In the genomic region with DNA sequence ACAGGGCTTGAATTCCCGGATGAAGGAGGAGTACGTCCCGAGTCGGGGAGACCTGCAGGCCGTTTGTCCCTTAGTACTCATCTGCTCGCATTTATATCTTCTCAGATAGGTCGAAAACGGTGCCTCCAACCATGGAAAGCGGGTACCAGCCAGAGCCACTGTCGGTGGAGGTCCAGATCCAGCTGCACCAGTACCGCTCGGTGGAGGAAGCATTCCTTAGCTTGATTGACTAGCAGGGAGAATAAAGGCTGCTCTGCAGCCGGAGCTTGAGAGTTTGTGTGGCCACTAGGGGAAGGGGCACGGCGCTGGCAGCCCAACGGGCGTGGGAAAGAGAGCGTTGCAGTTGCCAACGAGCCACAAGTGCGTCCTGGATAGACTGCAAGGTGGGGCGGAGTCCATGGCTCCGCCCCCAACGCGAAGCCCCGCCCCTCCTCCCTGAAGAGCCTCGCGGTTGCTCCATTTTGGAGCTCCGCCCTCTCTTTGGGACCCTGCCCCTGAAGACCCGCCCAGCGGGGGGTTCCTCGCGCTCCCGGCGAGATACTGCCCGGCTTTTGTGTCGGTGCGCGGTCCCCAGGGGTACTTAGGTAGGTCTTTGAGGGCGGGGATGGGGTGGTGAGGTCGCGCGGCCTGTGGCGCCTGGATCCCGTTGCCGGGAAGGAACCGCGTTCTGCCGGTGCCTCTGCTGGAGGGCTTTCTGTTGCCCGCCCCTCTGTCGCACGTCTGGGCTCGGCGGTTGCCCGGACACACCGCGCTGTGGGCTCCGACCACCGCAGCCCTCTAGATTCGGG, we compare ENCODE assay signal across 8 mouse cellular contexts. TPM values are rescaled to one million over a fixed set of nuclear protein-coding genes. Genes with fewer than 3 reads are reported as not detected.
A peak's percentile ranks its signal among the peaks of the same experiment; 100 is the strongest.
DNase-seq lines count a peak whose midpoint lies in the region; ATAC-seq lines count a peak whose summit lies in the region.

No protein-coding gene starts in this region.

- under 1% methylated on average over 58 of the region's 59 CpGs for WGBS in hindbrain, embryonic 16.5 days

- H3K4me2 ChIP-seq in hindbrain, embryonic 16.5 days (ENCODE audit: low read length) = peak overlapping the region; percentile 71

- H3K4me1 ChIP-seq in hindbrain, embryonic 16.5 days (ENCODE audit: control insufficient read depth, insufficient read depth, low read depth, low read length) = peaks cover 2% of the 10 kb centered on the region; the same call in 1 of the 2 replicates

- DNase-seq in cerebellum, postnatal 36 days = peak; percentile 58 to 73
- peak; percentile 68 to 84 for DNase-seq in frontal cortex, postnatal 36 days (ENCODE audit: low spot score in 2 of 2)
- peak; percentile 54 to 75 for DNase-seq in left cerebral cortex, adult 8-10 months (ENCODE audit: low spot score in 2 of 2)
- DNase-seq in right cerebral cortex, postnatal 25 days = peak; percentile 77
- peak; percentile 86 for DNase-seq in yolk sac, embryonic 10.5 days (ENCODE audit: low spot score)

- H3K27ac ChIP-seq in hindbrain, embryonic 16.5 days (ENCODE audit: low read depth, low read length) = no peak overlapping the region

- H3K4me3 ChIP-seq in hindbrain, embryonic 16.5 days (ENCODE audit: low read length) = peak overlapping the region; percentile 63

- H3K27me3 ChIP-seq in hindbrain, embryonic 16.5 days (replicated peaks; ENCODE audit: control insufficient read depth, insufficient read depth, low read length) = no peaks in the 10 kb centered on the region

- no peaks in the 10 kb centered on the region for H3K36me3 ChIP-seq in hindbrain, embryonic 16.5 days (ENCODE audit: control insufficient read depth, insufficient read depth, low read length)

- H3K9me3 ChIP-seq in hindbrain, embryonic 16.5 days (ENCODE audit: control insufficient read depth, low read length) = no peaks in the 10 kb centered on the region

- H3K9ac ChIP-seq in hindbrain, embryonic 16.5 days (ENCODE audit: low read depth, low read length) = peak overlapping the region; percentile 70

- ATAC-seq in activated CD4-positive, CD25-positive, alpha-beta regulatory T cell, adult 4 months = peak; percentile 82
- peak; percentile 92 for ATAC-seq in hindbrain, embryonic 16.5 days
- peak; percentile 83 for ATAC-seq in megakaryocyte progenitor cell, adult 5-6 weeks (replicated peaks; ENCODE audit: poor library complexity)

RNA-seq across cellular contexts. Expression of a gene that starts 2.1 kb away (rescaled TPM):
- under 1 TPM in 1 of 2 experiments, not detected in 1; 0.33 TPM for polyA plus RNA-seq in activated CD4-positive, CD25-positive, alpha-beta regulatory T cell, adult 4 months (2017; shearing (Covaris generic))
- 0.91 and 0.94 TPM in 2 replicates for polyA plus RNA-seq in hindbrain, embryonic 16.5 days (2015; fragmentation: Nextera tagmentation; extraction: Ambion mirVana)
- 1 to 10 TPM; 1.1 to 1.6 (median 1.4) TPM for total RNA-seq in left cerebral cortex, adult 8-10 months (2022)
- total RNA-seq in megakaryocyte progenitor cell, adult 5-6 weeks (2015) = 0.15 TPM in 1 of 2 replicates, not detected in the other
- not detected in 2 replicates for total RNA-seq in megakaryocyte progenitor cell, adult 5-6 weeks (2017)

RNA-seq across cellular contexts. Expression of a gene that starts 15.8 kb away (rescaled TPM):
- polyA plus RNA-seq in activated CD4-positive, CD25-positive, alpha-beta regulatory T cell, adult 4 months (2017; shearing (Covaris generic)) = 10 to 100 TPM; 70.9 to 85.2 TPM
- 105 and 107 TPM in 2 replicates for polyA plus RNA-seq in hindbrain, embryonic 16.5 days (2015; fragmentation: Nextera tagmentation; extraction: Ambion mirVana)
- total RNA-seq in left cerebral cortex, adult 8-10 months (2022) = 10 to 100 TPM; 29.5 to 32.5 (median 31.8) TPM
- total RNA-seq in megakaryocyte progenitor cell, adult 5-6 weeks (2015) = 32.8 and 50.5 TPM in 2 replicates
- total RNA-seq in megakaryocyte progenitor cell, adult 5-6 weeks (2017) = 49.0 and 53.3 TPM in 2 replicates

RNA-seq across cellular contexts. Expression of a gene that starts 17.2 kb away (rescaled TPM):
- polyA plus RNA-seq in activated CD4-positive, CD25-positive, alpha-beta regulatory T cell, adult 4 months (2017; shearing (Covaris generic)) = not detected
- 1.6 and 2.1 TPM in 2 replicates for polyA plus RNA-seq in hindbrain, embryonic 16.5 days (2015; fragmentation: Nextera tagmentation; extraction: Ambion mirVana)
- 1 to 10 TPM in 3 of 4 experiments, under 1 TPM in 1; 0.95 to 6.1 (median 5.2) TPM for total RNA-seq in left cerebral cortex, adult 8-10 months (2022)
- 0.17 TPM in 1 of 2 replicates, not detected in the other for total RNA-seq in megakaryocyte progenitor cell, adult 5-6 weeks (2015)
- 0.17 TPM in 1 of 2 replicates, not detected in the other for total RNA-seq in megakaryocyte progenitor cell, adult 5-6 weeks (2017)

RNA-seq across cellular contexts. Expression of a gene that starts 18.8 kb away (rescaled TPM):
- polyA plus RNA-seq in activated CD4-positive, CD25-positive, alpha-beta regulatory T cell, adult 4 months (2017; shearing (Covaris generic)) = not detected
- not detected in 2 replicates for polyA plus RNA-seq in hindbrain, embryonic 16.5 days (2015; fragmentation: Nextera tagmentation; extraction: Ambion mirVana)
- not detected for total RNA-seq in left cerebral cortex, adult 8-10 months (2022)
- total RNA-seq in megakaryocyte progenitor cell, adult 5-6 weeks (2015) = not detected in 2 replicates
- not detected in 2 replicates for total RNA-seq in megakaryocyte progenitor cell, adult 5-6 weeks (2017)

RNA-seq across cellular contexts. Expression of a gene that starts 19.0 kb away (rescaled TPM):
- polyA plus RNA-seq in activated CD4-positive, CD25-positive, alpha-beta regulatory T cell, adult 4 months (2017; shearing (Covaris generic)) = not detected
- polyA plus RNA-seq in hindbrain, embryonic 16.5 days (2015; fragmentation: Nextera tagmentation; extraction: Ambion mirVana) = 0.60 and 0.74 TPM in 2 replicates
- total RNA-seq in left cerebral cortex, adult 8-10 months (2022) = under 1 TPM; 0.17 to 0.53 (median 0.39) TPM
- total RNA-seq in megakaryocyte progenitor cell, adult 5-6 weeks (2015) = not detected in 2 replicates
- total RNA-seq in megakaryocyte progenitor cell, adult 5-6 weeks (2017) = not detected in 2 replicates
